Mouse (Mus musculus): ENCODE results near the gene Pfn1.

GRCm38 (mm10) chr11:70697376-70697775 is 42.9 kb upstream of the Pfn1 start:
- no peak for TF ChIP-seq CTCF (IDR thresholded peaks at IDR 0.05; ENCODE audit: borderline replicate concordance, extremely low read depth, insufficient read depth, insufficient read length)
- no peak for TF ChIP-seq POLR2A (IDR thresholded peaks at IDR 0.05; ENCODE audit: borderline replicate concordance, extremely low read depth, insufficient read depth, insufficient read length, poor library complexity, severe bottlenecking)

All from brain, embryonic 14.5 days (tissue).